8 mouse cellular contexts compared by ENCODE assay signal in genomic region chr11:46275302-46275701, GRCm38 (mm10). TPM values are rescaled to one million over a fixed set of nuclear protein-coding genes. Genes with fewer than 3 reads are reported as not detected.
A peak's percentile ranks its signal among the peaks of the same experiment; 100 is the strongest.
DNase-seq lines count a peak whose midpoint lies in the region; ATAC-seq and TF ChIP-seq lines count a peak whose summit lies in the region.

No protein-coding gene starts in this region.

- H3K27ac ChIP-seq in hindbrain, postnatal 0 days: no peak overlapping the region

- H3K36me3 ChIP-seq in hindbrain, postnatal 0 days (ENCODE audit: insufficient read depth, low read length): peaks cover 56% of the 10 kb centered on the region

- H3K27me3 ChIP-seq in hindbrain, postnatal 0 days (ENCODE audit: insufficient read depth, low read length): no peaks in the 10 kb centered on the region

- no peaks in the 10 kb centered on the region for H3K4me1 ChIP-seq in hindbrain, postnatal 0 days (ENCODE audit: insufficient read depth, low read length)

- peak; percentile 85 for DNase-seq in R1 (ENCODE audit: low read depth, low spot score)
- peak; percentile 74 for DNase-seq in cerebellum, adult 9-11 months
- peak; percentile 52 to 62 for DNase-seq in frontal cortex, postnatal 14 days (ENCODE audit: low spot score in 2 of 2)
- peak; percentile 87 for DNase-seq in hindbrain, postnatal 0 days (ENCODE audit: low spot score)
- peak; percentile 82 to 85 for DNase-seq in left cerebral cortex, adult 18-20 months (ENCODE audit: low spot score in 2 of 2)
- peak; percentile 86 for DNase-seq in right cerebral cortex, postnatal 10 days (ENCODE audit: low spot score in 2 of 2)
- DNase-seq in urinary bladder, postnatal 25 days (ENCODE audit: low spot score): peak; percentile 77

- no peak overlapping the region for H3K9ac ChIP-seq in hindbrain, postnatal 0 days (replicated peaks; ENCODE audit: low read length)

- TF ChIP-seq CTCF in hindbrain, postnatal 0 days (IDR thresholded peaks at IDR 0.05; ENCODE audit: low read depth): peak; percentile 85

- no peaks in the 10 kb centered on the region for H3K9me3 ChIP-seq in hindbrain, postnatal 0 days (ENCODE audit: low read length)

- ATAC-seq in hindbrain, postnatal 0 days: peak; percentile 85
- peak; percentile 83 for ATAC-seq in megakaryocyte-erythroid progenitor cell, adult 5-6 weeks (replicated peaks; ENCODE audit: low FRiP score, low TSS enrichment, poor library complexity, severe bottlenecking)

- WGBS in hindbrain, postnatal 0 days: 10% methylated on average over 6 of the region's 6 CpGs

- no peak overlapping the region for H3K4me3 ChIP-seq in hindbrain, postnatal 0 days (ENCODE audit: low read length)

- H3K4me2 ChIP-seq in hindbrain, postnatal 0 days (ENCODE audit: low read depth, low read length): no peak overlapping the region

RNA-seq across cellular contexts. Expression of gene Cyfip2, which starts 37.4 kb away (rescaled TPM):
- total RNA-seq in hindbrain, postnatal 0 days (2014; rRNA removed): 136 and 162 TPM in 2 replicates
- polyA plus RNA-seq in hindbrain, postnatal 0 days (2015; fragmentation: Nextera tagmentation; extraction: Ambion mirVana): 72.4 and 79.1 TPM in 2 replicates
- total RNA-seq in left cerebral cortex, adult 18-20 months (2021): 100 to 1,000 TPM; 619 to 654 TPM
- total RNA-seq in megakaryocyte-erythroid progenitor cell, adult 5-6 weeks (2014; fragmentation: Nextera tagmentation): 56.1 and 57.3 TPM in 2 replicates
- 28.3 and 36.6 TPM in 2 replicates for total RNA-seq in megakaryocyte-erythroid progenitor cell, adult 5-6 weeks (2017)

RNA-seq across cellular contexts. Expression of gene Fndc9, which starts 40.0 kb away (rescaled TPM):
- 1.8 and 2.2 TPM in 2 replicates for total RNA-seq in hindbrain, postnatal 0 days (2014; rRNA removed)
- 3.8 and 5.0 TPM in 2 replicates for polyA plus RNA-seq in hindbrain, postnatal 0 days (2015; fragmentation: Nextera tagmentation; extraction: Ambion mirVana)
- total RNA-seq in left cerebral cortex, adult 18-20 months (2021): 1 to 10 TPM; 3.0 to 3.9 TPM
- not detected in 2 replicates for total RNA-seq in megakaryocyte-erythroid progenitor cell, adult 5-6 weeks (2014; fragmentation: Nextera tagmentation)
- not detected in 2 replicates for total RNA-seq in megakaryocyte-erythroid progenitor cell, adult 5-6 weeks (2017)
